Mouse (Mus musculus) brown adipose tissue, adult 24 weeks (tissue): ENCODE measurements around the gene Dpp9. TPM values are rescaled to one million over a fixed set of nuclear protein-coding genes. Genes with fewer than 3 reads are reported as not detected.
A peak's percentile ranks its signal among the peaks of the same experiment; 100 is the strongest.
"Not testable (repeated sequence)": the region's sequence is repeated elsewhere in the genome, so short reads cannot be mapped to it uniquely, and the experiment has no call there.

Source experiments
- H3K27ac ChIP-seq: fragments of 200-500 bp; replicated peaks from 2 replicates; pipeline ENCODE4 v1.5.1; 2012; ENCODE audit warnings: low read depth, mild to moderate bottlenecking, low read length
- H3K4me1 ChIP-seq: fragments of 200-500 bp; 2 replicates; pipeline ENCODE4 v1.6.1; 2012; ENCODE audit warnings: low read length, mixed read lengths; ENCODE audit not compliant: control insufficient read depth, insufficient read depth, insufficient read length
- H3K4me3 ChIP-seq: fragments of 200-500 bp; 2 replicates; pipeline ENCODE4 v1.5.1; 2012; ENCODE audit warnings: low read depth, mild to moderate bottlenecking, low read length, moderate library complexity; ENCODE audit not compliant: insufficient read depth
- polyA plus RNA-seq: library from polyadenylated mRNA; stranded (reverse); fragments of >200 nt; gene quantifications from 2 replicates; pipeline ENCODE4 v1.2.4, GENCODE M21; 2012; ENCODE audit not compliant: missing spikeins, insufficient read depth, insufficient read length

The Dpp9 gene
- polyA plus RNA-seq = 7.7 and 9.2 TPM in 2 replicates

GRCm38 (mm10) chr17:56218377-56219191, at the start of gene Dpp9:
Dpp9 (minus strand) TSS chr17:56218905.
- peak within 1 kb of the TSS; percentile 89 for H3K27ac ChIP-seq
- H3K4me3 ChIP-seq = peak within 1 kb of the TSS; percentile 86
- H3K4me1 ChIP-seq = peaks cover 17% of the 10 kb centered on the region

GRCm38 (mm10) chr17:56266271-56266670, 47.6 kb upstream of the Dpp9 start:
- H3K4me3 ChIP-seq = no peak overlapping the region
- peak overlapping the region; percentile 37 for H3K27ac ChIP-seq
- peaks cover 3% of the 10 kb centered on the region; the same call in 1 of the 2 replicates for H3K4me1 ChIP-seq

- Histone ChIP-seq H3K4me3 (no peak overlapping the region), H3K27ac (peak overlapping the region; percentile 37; the same call in 1 of the 2 replicates), H3K4me1 (peaks cover 3% of the 10 kb centered on the region; the same call in 1 of the 2 replicates)
Observed at GRCm38 (mm10) chr17:56265869-56266268, 47.2 kb upstream of the Dpp9 start.

GRCm38 (mm10) chr17:56265011-56265410, 46.3 kb upstream of the Dpp9 start:
- Histone ChIP-seq H3K4me1 (peaks cover 3% of the 10 kb centered on the region; the same call in 1 of the 2 replicates), H3K27ac (peak overlapping the region; percentile 73), H3K4me3 (no peak overlapping the region)

- Histone ChIP-seq H3K27ac (no peak overlapping the region), H3K4me3 (no peak overlapping the region), H3K4me1 (peaks cover 8% of the 10 kb centered on the region; the same call in 1 of the 2 replicates)
Observed at GRCm38 (mm10) chr17:56264020-56264419, 45.3 kb upstream of the Dpp9 start.

GRCm38 (mm10) chr17:56262645-56263094, 44.0 kb upstream of the Dpp9 start:
- H3K27ac ChIP-seq = no peak overlapping the region
- H3K4me1 ChIP-seq = peaks cover 16% of the 10 kb centered on the region; the same call in 1 of the 2 replicates
- no peak overlapping the region for H3K4me3 ChIP-seq

GRCm38 (mm10) chr17:56261166-56261565, 42.5 kb upstream of the Dpp9 start:
- Histone ChIP-seq H3K27ac (no peak overlapping the region), H3K4me3 (no peak overlapping the region), H3K4me1 (peaks cover 16% of the 10 kb centered on the region; the same call in 1 of the 2 replicates)

- Histone ChIP-seq H3K4me3 (no peak overlapping the region), H3K4me1 (peaks cover 13% of the 10 kb centered on the region; the same call in 1 of the 2 replicates), H3K27ac (no peak overlapping the region)
Observed at GRCm38 (mm10) chr17:56259301-56260037, 40.8 kb upstream of the Dpp9 start.

GRCm38 (mm10) chr17:56258812-56259211, 40.1 kb upstream of the Dpp9 start:
- not testable (repeated sequence) for H3K4me3 ChIP-seq, H3K27ac ChIP-seq
- peaks cover 13% of the 10 kb centered on the region; the same call in 1 of the 2 replicates for H3K4me1 ChIP-seq

- H3K4me3 ChIP-seq, H3K27ac ChIP-seq: not testable (repeated sequence)
- peaks cover 13% of the 10 kb centered on the region; the same call in 1 of the 2 replicates for H3K4me1 ChIP-seq
Observed at GRCm38 (mm10) chr17:56258269-56258668, 39.6 kb upstream of the Dpp9 start.

- Histone ChIP-seq H3K4me1 (peaks cover 13% of the 10 kb centered on the region; the same call in 1 of the 2 replicates), H3K27ac (no peak overlapping the region), H3K4me3 (peak overlapping the region; percentile 61)
Observed at GRCm38 (mm10) chr17:56257181-56257894, 38.6 kb upstream of the Dpp9 start.

- peak within 1 kb of the TSS; percentile 70 for H3K4me3 ChIP-seq
- peaks cover 13% of the 10 kb centered on the region; the same call in 1 of the 2 replicates for H3K4me1 ChIP-seq
- peak within 1 kb of the TSS; percentile 95 for H3K27ac ChIP-seq
Observed at GRCm38 (mm10) chr17:56256239-56256881, 37.7 kb upstream of the Dpp9 start, which contains the start of gene Fem1a. Fem1a (plus strand) TSS chr17:56256810.

GRCm38 (mm10) chr17:56255863-56256238, 37.1 kb upstream of the Dpp9 start:
- H3K27ac ChIP-seq = peak overlapping the region; percentile 95

GRCm38 (mm10) chr17:56255429-56255828, 36.7 kb upstream of the Dpp9 start:
- Histone ChIP-seq H3K27ac (no peak overlapping the region), H3K4me3 (0 out of 2 replicates have a peak overlapping the region, but pooled peaks have one; percentile 7), H3K4me1 (peaks cover 13% of the 10 kb centered on the region; the same call in 1 of the 2 replicates)

More at GRCm38 (mm10) chr17:56255863-56256238, 37.1 kb upstream of the Dpp9 start:
- Histone ChIP-seq H3K4me1 (peaks cover 13% of the 10 kb centered on the region; the same call in 1 of the 2 replicates), H3K4me3 (peak overlapping the region; percentile 70)
